Mouse (Mus musculus): ENCODE results near the gene Nln. TPM values are rescaled to one million over a fixed set of nuclear protein-coding genes. Genes with fewer than 3 reads are reported as not detected.

Gene Nln
- total RNA-seq, 1 experiment, result 24.2 TPM

DNA sequence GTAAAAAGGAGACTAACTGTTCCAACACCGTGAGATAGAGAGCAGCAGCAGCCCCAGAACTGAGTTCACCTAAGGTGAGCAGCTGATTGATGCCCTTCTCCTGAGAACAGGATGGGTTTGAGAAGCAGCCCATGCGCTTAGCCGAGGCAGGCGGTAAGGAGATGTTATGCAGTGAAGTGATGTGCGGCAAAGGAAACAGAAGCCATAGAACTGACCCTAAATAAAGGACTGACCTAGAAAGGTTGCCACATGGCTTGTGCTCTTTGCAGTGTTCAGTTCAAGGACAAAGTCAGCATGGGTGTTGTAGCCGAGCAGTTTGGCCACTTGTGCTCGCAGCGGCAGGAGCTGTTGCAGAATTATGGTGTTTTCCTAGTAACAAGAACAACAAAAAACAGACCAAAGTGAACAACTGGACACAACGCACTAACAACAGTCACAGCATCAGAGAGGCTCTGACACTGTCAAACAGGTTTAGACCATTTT is 57.1 kb downstream of the Nln start:
- Histone ChIP-seq H3K36me3 (ENCODE audit: control insufficient read depth, insufficient read depth, low read length, poor library complexity, severe bottlenecking) (peaks cover 1% of the 10 kb centered on the region; the same call in 1 of the 2 replicates), H3K27ac (ENCODE audit: insufficient read depth, low read depth, low read length, poor library complexity, severe bottlenecking) (no peak overlapping the region), H3K4me3 (ENCODE audit: insufficient read depth in 1 of 2, low read depth in 1 of 2, low read length in 2 of 2, poor library complexity in 1 of 2, severe bottlenecking in 1 of 2) (no peak overlapping the region), H3K9me3 (ENCODE audit: control insufficient read depth, insufficient read depth, low read depth, low read length) (no peaks in the 10 kb centered on the region), H3K9ac (ENCODE audit: insufficient read depth, low read depth, low read length, poor library complexity, severe bottlenecking) (no peak overlapping the region), H3K4me1 (ENCODE audit: control insufficient read depth in 2 of 2, insufficient read depth in 2 of 2, low read length in 2 of 2, poor library complexity in 1 of 2) (no peaks in the 10 kb centered on the region)
- no peak for TF ChIP-seq MAFK (IDR thresholded peaks at IDR 0.05; ENCODE audit: insufficient read depth, low read depth, low read length)
- no peak for TF ChIP-seq ZNF384 (IDR thresholded peaks at IDR 0.05; ENCODE audit: low read depth, low read length)
- no peak for TF ChIP-seq ZC3H11A (IDR thresholded peaks at IDR 0.05; ENCODE audit: borderline replicate concordance, low read depth, low read length)
- TF ChIP-seq CHD2 (IDR thresholded peaks at IDR 0.05; ENCODE audit: low read depth, low read length), result no peak
- no peak for TF ChIP-seq HCFC1 (IDR thresholded peaks at IDR 0.05; ENCODE audit: borderline replicate concordance, insufficient read depth, low read length)
- in situ Hi-C loops (cut with MboI; ENCODE audit: low sequenced_read_pairs in 2 of 2, unreplicated experiment in 2 of 2), result no loop called here
- no peak for DNase-seq (ENCODE audit: low read depth, low spot score)

DNA sequence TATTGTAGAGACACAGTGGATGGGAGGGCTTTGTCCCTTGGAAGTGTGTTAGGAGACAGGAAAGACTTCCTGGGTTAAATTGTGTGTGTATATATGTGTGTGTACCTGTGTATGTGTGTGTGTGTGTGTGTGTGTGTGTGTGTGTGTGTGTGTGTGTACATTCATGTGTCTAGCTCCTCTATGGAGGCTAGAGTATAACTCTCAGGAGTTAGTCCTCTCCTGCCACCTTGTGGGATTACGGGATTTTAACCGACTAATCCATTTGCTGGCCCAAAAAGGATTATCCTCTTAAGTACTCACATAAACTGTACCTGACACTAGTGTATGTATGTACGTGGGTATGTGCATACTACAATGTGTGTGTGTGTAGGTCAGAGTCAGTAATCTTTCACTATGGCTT is 60.6 kb downstream of the Nln start:
- Histone ChIP-seq H3K9ac (ENCODE audit: insufficient read depth, low read depth, low read length, poor library complexity, severe bottlenecking) (no peak overlapping the region), H3K36me3 (ENCODE audit: control insufficient read depth, insufficient read depth, low read length, poor library complexity, severe bottlenecking) (peaks cover 2% of the 10 kb centered on the region; the same call in 1 of the 2 replicates), H3K27ac (ENCODE audit: insufficient read depth, low read depth, low read length, poor library complexity, severe bottlenecking) (no peak overlapping the region), H3K4me1 (ENCODE audit: control insufficient read depth in 2 of 2, insufficient read depth in 2 of 2, low read length in 2 of 2, poor library complexity in 1 of 2) (no peaks in the 10 kb centered on the region), H3K9me3 (ENCODE audit: control insufficient read depth, insufficient read depth, low read depth, low read length) (no peaks in the 10 kb centered on the region), H3K4me3 (ENCODE audit: insufficient read depth in 1 of 2, low read depth in 1 of 2, low read length in 2 of 2, poor library complexity in 1 of 2, severe bottlenecking in 1 of 2) (no peak overlapping the region)
- in situ Hi-C loops (cut with MboI; ENCODE audit: low sequenced_read_pairs in 2 of 2, unreplicated experiment in 2 of 2), result no loop called here
- TF ChIP-seq ZNF384 (IDR thresholded peaks at IDR 0.05; ENCODE audit: low read depth, low read length) (no peak), MAFK (IDR thresholded peaks at IDR 0.05; ENCODE audit: insufficient read depth, low read depth, low read length) (no peak), CHD2 (IDR thresholded peaks at IDR 0.05; ENCODE audit: low read depth, low read length) (no peak), ZC3H11A (IDR thresholded peaks at IDR 0.05; ENCODE audit: borderline replicate concordance, low read depth, low read length) (no peak), HCFC1 (IDR thresholded peaks at IDR 0.05; ENCODE audit: borderline replicate concordance, insufficient read depth, low read length) (no peak)
- DNase-seq (ENCODE audit: low read depth, low spot score), result no peak

- Histone ChIP-seq H3K9ac (ENCODE audit: insufficient read depth, low read depth, low read length, poor library complexity, severe bottlenecking) (no peak overlapping the region), H3K27ac (ENCODE audit: insufficient read depth, low read depth, low read length, poor library complexity, severe bottlenecking) (no peak overlapping the region), H3K4me3 (ENCODE audit: insufficient read depth in 1 of 2, low read depth in 1 of 2, low read length in 2 of 2, poor library complexity in 1 of 2, severe bottlenecking in 1 of 2) (no peak overlapping the region), H3K9me3 (ENCODE audit: control insufficient read depth, insufficient read depth, low read depth, low read length) (no peaks in the 10 kb centered on the region), H3K36me3 (ENCODE audit: control insufficient read depth, insufficient read depth, low read length, poor library complexity, severe bottlenecking) (peaks cover 2% of the 10 kb centered on the region; the same call in 1 of the 2 replicates), H3K4me1 (ENCODE audit: control insufficient read depth in 2 of 2, insufficient read depth in 2 of 2, low read length in 2 of 2, poor library complexity in 1 of 2) (no peaks in the 10 kb centered on the region)
- TF ChIP-seq ZNF384 (IDR thresholded peaks at IDR 0.05; ENCODE audit: low read depth, low read length) (no peak), MAFK (IDR thresholded peaks at IDR 0.05; ENCODE audit: insufficient read depth, low read depth, low read length) (no peak), CHD2 (IDR thresholded peaks at IDR 0.05; ENCODE audit: low read depth, low read length) (no peak), ZC3H11A (IDR thresholded peaks at IDR 0.05; ENCODE audit: borderline replicate concordance, low read depth, low read length) (no peak), HCFC1 (IDR thresholded peaks at IDR 0.05; ENCODE audit: borderline replicate concordance, insufficient read depth, low read length) (no peak)
- DNase-seq (ENCODE audit: low read depth, low spot score), result no peak
- in situ Hi-C loops (cut with MboI; ENCODE audit: low sequenced_read_pairs in 2 of 2, unreplicated experiment in 2 of 2), result no loop called here
These were observed 64.3 kb downstream of the Nln start for GRCm38 (mm10) chr13:104045108-104045507.

GRCm38 (mm10) chr13:104044332-104044731 is 65.1 kb downstream of the Nln start:
- no peaks in the 10 kb centered on the region for H3K4me1 ChIP-seq (ENCODE audit: control insufficient read depth in 2 of 2, insufficient read depth in 2 of 2, low read length in 2 of 2, poor library complexity in 1 of 2)
- no peak overlapping the region for H3K9ac ChIP-seq (ENCODE audit: insufficient read depth, low read depth, low read length, poor library complexity, severe bottlenecking)
- peaks cover 2% of the 10 kb centered on the region; the same call in 1 of the 2 replicates for H3K36me3 ChIP-seq (ENCODE audit: control insufficient read depth, insufficient read depth, low read length, poor library complexity, severe bottlenecking)
- no peak for TF ChIP-seq ZNF384 (IDR thresholded peaks at IDR 0.05; ENCODE audit: low read depth, low read length)
- TF ChIP-seq HCFC1 (IDR thresholded peaks at IDR 0.05; ENCODE audit: borderline replicate concordance, insufficient read depth, low read length), result no peak
- TF ChIP-seq MAFK (IDR thresholded peaks at IDR 0.05; ENCODE audit: insufficient read depth, low read depth, low read length), result no peak
- in situ Hi-C loops (cut with MboI; ENCODE audit: low sequenced_read_pairs in 2 of 2, unreplicated experiment in 2 of 2), result no loop called here
- no peak overlapping the region for H3K4me3 ChIP-seq (ENCODE audit: insufficient read depth in 1 of 2, low read depth in 1 of 2, low read length in 2 of 2, poor library complexity in 1 of 2, severe bottlenecking in 1 of 2)
- no peak for DNase-seq (ENCODE audit: low read depth, low spot score)
- no peaks in the 10 kb centered on the region for H3K9me3 ChIP-seq (ENCODE audit: control insufficient read depth, insufficient read depth, low read depth, low read length)
- no peak overlapping the region for H3K27ac ChIP-seq (ENCODE audit: insufficient read depth, low read depth, low read length, poor library complexity, severe bottlenecking)

GRCm38 (mm10) chr13:104042738-104043137 is 66.7 kb downstream of the Nln start:
- no peak for DNase-seq (ENCODE audit: low read depth, low spot score)
- Histone ChIP-seq H3K36me3 (ENCODE audit: control insufficient read depth, insufficient read depth, low read length, poor library complexity, severe bottlenecking) (peaks cover 2% of the 10 kb centered on the region; the same call in 1 of the 2 replicates), H3K9ac (ENCODE audit: insufficient read depth, low read depth, low read length, poor library complexity, severe bottlenecking) (no peak overlapping the region), H3K4me3 (ENCODE audit: insufficient read depth in 1 of 2, low read depth in 1 of 2, low read length in 2 of 2, poor library complexity in 1 of 2, severe bottlenecking in 1 of 2) (no peak overlapping the region), H3K9me3 (ENCODE audit: control insufficient read depth, insufficient read depth, low read depth, low read length) (no peaks in the 10 kb centered on the region), H3K27ac (ENCODE audit: insufficient read depth, low read depth, low read length, poor library complexity, severe bottlenecking) (no peak overlapping the region), H3K4me1 (ENCODE audit: control insufficient read depth in 2 of 2, insufficient read depth in 2 of 2, low read length in 2 of 2, poor library complexity in 1 of 2) (no peaks in the 10 kb centered on the region)
- TF ChIP-seq ZNF384 (IDR thresholded peaks at IDR 0.05; ENCODE audit: low read depth, low read length), result no peak
- TF ChIP-seq ZC3H11A (IDR thresholded peaks at IDR 0.05; ENCODE audit: borderline replicate concordance, low read depth, low read length), result no peak
- no peak for TF ChIP-seq HCFC1 (IDR thresholded peaks at IDR 0.05; ENCODE audit: borderline replicate concordance, insufficient read depth, low read length)
- no peak for TF ChIP-seq MAFK (IDR thresholded peaks at IDR 0.05; ENCODE audit: insufficient read depth, low read depth, low read length)
- no peak for TF ChIP-seq CHD2 (IDR thresholded peaks at IDR 0.05; ENCODE audit: low read depth, low read length)
- in situ Hi-C loops (cut with MboI; ENCODE audit: low sequenced_read_pairs in 2 of 2, unreplicated experiment in 2 of 2), result no loop called here
